Mouse (Mus musculus) intestine, embryonic 15.5 days (tissue): Measurements from ENCODE around the gene Usp18. TPM values are rescaled to one million over a fixed set of nuclear protein-coding genes. Genes with fewer than 3 reads are reported as not detected.

Experiments
- ATAC-seq: fragments of 200-750 bp; cut with Nextera tagmentation; 2 replicates; pipeline ENCODE4 v1.8.0; 2017; ENCODE audit warnings: moderate TSS enrichment, moderate library complexity
- H3K27ac ChIP-seq: fragments of 300-500 bp; sonication (generic); 2 replicates; pipeline ENCODE4 v1.5.1; 2015; ENCODE audit warnings: mild to moderate bottlenecking, inconsistent platforms
- H3K27me3 ChIP-seq: fragments of 300-500 bp; sonication (generic); replicated peaks from 2 replicates; pipeline ENCODE4 v1.6.1; 2015; ENCODE audit warnings: inconsistent platforms
- H3K36me3 ChIP-seq: fragments of 300-500 bp; sonication (generic); 2 replicates; pipeline ENCODE4 v1.6.1; 2015; ENCODE audit warnings: inconsistent platforms
- H3K4me1 ChIP-seq: fragments of 300-500 bp; sonication (generic); replicated peaks from 2 replicates; pipeline ENCODE4 v1.6.1; 2015; ENCODE audit warnings: inconsistent platforms
- H3K4me2 ChIP-seq: fragments of 300-500 bp; sonication (generic); replicated peaks from 2 replicates; pipeline ENCODE4 v1.6.1; 2015; ENCODE audit warnings: mild to moderate bottlenecking, inconsistent platforms
- H3K4me3 ChIP-seq: fragments of 300-500 bp; sonication (generic); replicated peaks from 2 replicates; pipeline ENCODE4 v1.5.1; 2015; ENCODE audit warnings: inconsistent platforms
- H3K9ac ChIP-seq: fragments of 300-500 bp; sonication (generic); 2 replicates; pipeline ENCODE4 v1.6.1; 2015; ENCODE audit warnings: inconsistent platforms
- H3K9me3 ChIP-seq: fragments of 300-500 bp; sonication (generic); 2 replicates; pipeline ENCODE4 v1.6.1; 2016; ENCODE audit warnings: inconsistent platforms
- WGBS: fragments of 180-500 bp; shearing (Covaris S2); methylation state at CpG from one replicate; pipeline ENCODE4 v1.1.7; 2015; 5-methylcytosine and 5-hydroxymethylcytosine counted together
- polyA plus RNA-seq: library from polyadenylated mRNA; unstranded; fragments of >200 nt; fragmentation: Nextera tagmentation; extraction: Ambion mirVana; gene quantifications from 2 replicates; pipeline ENCODE4 v1.2.1, GENCODE M21; 2015

Usp18 gene
- polyA plus RNA-seq, 1 experiment from 2014 or later, result 2.8 TPM

DNA sequence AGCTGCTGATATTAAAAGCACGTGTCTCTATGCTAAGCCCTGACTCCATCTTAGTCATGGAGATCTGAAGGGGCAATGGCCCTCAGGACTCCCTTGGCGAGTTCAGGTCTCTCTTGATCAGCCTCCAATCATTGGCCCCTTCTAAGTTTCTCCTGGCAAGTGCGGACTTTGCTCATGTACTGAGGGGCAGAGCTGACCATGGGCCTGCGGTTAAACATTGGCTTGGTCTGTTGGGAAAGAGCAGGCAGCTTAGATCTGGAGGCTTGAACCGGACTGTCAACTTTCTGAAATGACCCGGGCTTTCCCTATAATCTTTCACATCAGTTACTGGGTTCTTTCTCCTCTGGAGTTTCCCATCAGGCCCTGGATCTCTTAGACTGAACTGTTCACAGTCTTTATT is 65.3 kb downstream of the Usp18 start:
- Histone ChIP-seq H3K36me3 (no peaks in the 10 kb centered on the region), H3K9ac (no peak overlapping the region), H3K9me3 (no peaks in the 10 kb centered on the region), H3K27ac (no peak overlapping the region), H3K27me3 (no peaks in the 10 kb centered on the region), H3K4me3 (no peak overlapping the region), H3K4me2 (no peak overlapping the region), H3K4me1 (no peaks in the 10 kb centered on the region)
- WGBS, result 58% methylated on average over 6 of the region's 6 CpGs
- peak; percentile 70 for ATAC-seq

DNA sequence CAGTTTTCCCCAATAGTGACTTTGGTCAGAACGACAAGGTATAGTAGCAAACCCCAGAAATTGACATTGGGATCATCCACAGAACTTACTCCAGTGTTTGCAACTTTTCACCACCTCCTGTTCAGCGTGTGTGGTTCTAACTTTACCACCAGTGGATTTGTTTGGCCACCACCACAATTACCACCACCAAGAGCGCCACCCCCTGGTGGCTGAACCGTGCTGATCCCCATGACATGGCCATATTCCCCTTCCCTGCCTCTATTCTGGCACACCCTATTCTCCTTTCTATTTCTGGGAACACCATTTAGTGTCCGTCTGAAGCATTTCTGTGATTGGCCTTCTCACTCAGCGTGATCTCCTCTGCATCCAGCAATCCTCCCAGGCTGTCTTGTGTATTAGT is 73.4 kb downstream of the Usp18 start:
- H3K4me1 ChIP-seq, result no peaks in the 10 kb centered on the region
- H3K4me2 ChIP-seq, result no peak overlapping the region
- no peak overlapping the region for H3K9ac ChIP-seq
- no peaks in the 10 kb centered on the region for H3K27me3 ChIP-seq
- 57% methylated on average over 6 of the region's 6 CpGs for whole genome bisulfite sequencing
- no peak overlapping the region for H3K27ac ChIP-seq
- no peak for ATAC-seq
- H3K4me3 ChIP-seq, result no peak overlapping the region
- no peaks in the 10 kb centered on the region for H3K9me3 ChIP-seq
- H3K36me3 ChIP-seq, result no peaks in the 10 kb centered on the region

Other genes starting within 250 kb of the Usp18 start
- gene Mical3, start 114.9 kb upstream of the Usp18 start, polyA plus RNA-seq, result 6.7 and 7.7 TPM in 2 replicates
- 13.6 and 13.7 TPM in 2 replicates for gene Pex26, start 62.2 kb upstream of the Usp18 start, polyA plus RNA-seq
- gene Tuba8, start 35.2 kb upstream of the Usp18 start, polyA plus RNA-seq, result 0.49 and 0.56 TPM in 2 replicates
- 1.3 and 1.6 TPM in 2 replicates for gene Slc6a13, start 54.3 kb downstream of the Usp18 start, polyA plus RNA-seq
- gene Slc6a12, start 97.2 kb downstream of the Usp18 start, polyA plus RNA-seq, result 0.11 and 0.19 TPM in 2 replicates
- gene Iqsec3, start 227.8 kb downstream of the Usp18 start, polyA plus RNA-seq, result 0.24 and 0.26 TPM in 2 replicates